Mouse (Mus musculus) macrophage (primary cell): ENCODE data around the gene Fli1. TPM values are rescaled to one million over a fixed set of nuclear protein-coding genes. Genes with fewer than 3 reads are reported as not detected.
A peak's percentile ranks its signal among the peaks of the same experiment; 100 is the strongest.

Source experiments
- H3K27ac ChIP-seq: fragments of 350-480 bp; formaldehyde crosslinking; 2 replicates; pipeline ENCODE4 v1.9.0; 2021
- H3K36me3 ChIP-seq: fragments of 350-480 bp; formaldehyde crosslinking; 2 replicates; pipeline ENCODE4 v1.9.0; 2021; ENCODE audit errors: inconsistent target
- H3K4me3 ChIP-seq: fragments of 350-480 bp; formaldehyde crosslinking; 2 replicates; pipeline ENCODE4 v1.9.0; 2021; ENCODE audit errors: inconsistent target
- H3K79me2 ChIP-seq: fragments of 350-480 bp; formaldehyde crosslinking; 2 replicates; pipeline ENCODE4 v1.9.0; 2021; ENCODE audit errors: inconsistent target
- WGBS: methylation state at CpG from one replicate; pipeline ENCODE4 v1.1.7; 2026; ENCODE audit warnings: inconsistent platforms; ENCODE audit not compliant: missing documents; 5-methylcytosine and 5-hydroxymethylcytosine counted together
- polyA plus RNA-seq: library from polyadenylated mRNA; stranded (reverse); fragments of 250-400 nt; gene quantifications from 3 replicates; pipeline ENCODE4 v1.2.4, GENCODE M21; 2018; ENCODE audit warnings: inconsistent platforms

Gene Fli1
- polyA plus RNA-seq, 1 experiment from 2014 or later, result 90.9 TPM

- Histone ChIP-seq H3K36me3 (no peaks in the 10 kb centered on the region), H3K79me2 (peaks cover 64% of the 10 kb centered on the region), H3K4me3 (peak overlapping the region; percentile 78), H3K27ac (peak overlapping the region; percentile 97)
- WGBS, result 2% methylated on average over 26 of the region's 30 CpGs
Measured at GRCm38 (mm10) chr9:32541223-32541901, 1.3 kb downstream of the Fli1 start.

DNA sequence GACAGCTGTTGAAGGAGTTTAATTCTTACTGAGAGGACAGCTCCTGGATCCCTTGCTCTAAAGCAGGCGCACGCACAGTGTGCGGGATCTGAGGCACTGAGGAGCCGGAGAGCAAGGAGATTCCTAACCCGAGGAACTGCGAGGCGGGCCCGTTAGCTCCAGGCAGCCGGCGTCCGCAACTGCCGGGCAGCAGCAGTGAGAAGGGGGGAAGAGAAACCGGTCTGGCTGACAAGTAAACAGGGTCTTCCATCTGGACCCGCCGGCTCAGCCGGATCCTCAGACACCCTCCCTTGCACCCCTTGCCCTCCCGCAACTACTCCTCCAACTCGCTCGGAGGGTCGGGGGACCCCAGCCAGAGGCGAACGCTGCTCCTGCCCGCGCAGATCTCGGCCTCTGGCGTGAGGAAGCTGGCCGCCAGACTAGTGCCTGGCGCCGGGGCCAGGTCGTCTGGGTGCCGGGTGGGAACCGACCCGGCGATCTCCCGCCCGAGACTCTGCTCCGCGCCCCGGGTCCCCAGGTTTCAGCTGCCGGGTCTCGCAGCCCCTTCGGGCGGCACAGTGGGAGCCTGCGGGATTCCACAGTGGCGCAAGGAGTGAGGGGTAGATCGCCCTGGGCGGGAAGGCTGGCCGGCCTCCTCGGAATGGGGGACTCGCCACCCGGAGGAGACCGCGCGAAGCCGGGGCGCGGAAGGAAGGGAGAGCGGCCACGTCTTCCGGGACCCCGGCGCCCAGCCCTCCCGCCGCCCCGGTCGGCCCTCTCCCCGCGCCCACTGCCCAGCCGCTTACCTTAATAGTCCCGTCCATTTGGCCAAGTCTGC lies 2.0 kb downstream of the Fli1 start:
- peaks cover 71% of the 10 kb centered on the region for H3K79me2 ChIP-seq
- WGBS, result under 1% methylated on average over 70 of the region's 70 CpGs
- peak overlapping the region; percentile 78 for H3K4me3 ChIP-seq
- no peaks in the 10 kb centered on the region for H3K36me3 ChIP-seq
- H3K27ac ChIP-seq, result peak overlapping the region; percentile 97

GRCm38 (mm10) chr9:32540061-32540405 lies 2.6 kb downstream of the Fli1 start:
- Histone ChIP-seq H3K4me3 (peak overlapping the region; percentile 78), H3K79me2 (peaks cover 77% of the 10 kb centered on the region), H3K36me3 (no peaks in the 10 kb centered on the region), H3K27ac (peak overlapping the region; percentile 97)
- under 1% methylated on average over 13 of the region's 13 CpGs for WGBS

DNA sequence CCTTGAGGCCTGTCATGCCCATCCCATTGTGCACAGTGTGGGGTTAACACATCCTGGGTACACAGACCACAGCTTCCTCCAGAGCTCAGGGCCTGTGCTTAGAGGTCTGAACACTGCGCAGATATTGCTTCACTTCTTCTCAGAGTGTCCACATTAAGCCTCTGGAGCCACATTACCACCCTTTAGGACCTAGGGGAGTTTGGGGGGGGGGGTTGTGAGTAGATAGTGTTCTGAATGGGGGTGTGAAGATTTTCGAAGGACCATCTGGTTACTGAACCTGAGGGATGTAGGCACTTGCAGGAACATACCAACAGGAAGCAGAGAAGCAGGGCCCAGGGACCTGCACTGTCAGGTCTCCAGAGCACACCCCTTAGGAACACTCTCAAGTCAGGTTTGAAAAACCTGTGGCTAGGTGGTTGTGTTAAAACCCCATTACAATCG lies 3.3 kb downstream of the Fli1 start:
- H3K36me3 ChIP-seq, result no peaks in the 10 kb centered on the region
- peak overlapping the region; percentile 78 for H3K4me3 ChIP-seq
- H3K79me2 ChIP-seq, result peaks cover 84% of the 10 kb centered on the region
- WGBS, result 0% methylated on average over 2 of the region's 3 CpGs
- peak overlapping the region; percentile 97 for H3K27ac ChIP-seq

DNA sequence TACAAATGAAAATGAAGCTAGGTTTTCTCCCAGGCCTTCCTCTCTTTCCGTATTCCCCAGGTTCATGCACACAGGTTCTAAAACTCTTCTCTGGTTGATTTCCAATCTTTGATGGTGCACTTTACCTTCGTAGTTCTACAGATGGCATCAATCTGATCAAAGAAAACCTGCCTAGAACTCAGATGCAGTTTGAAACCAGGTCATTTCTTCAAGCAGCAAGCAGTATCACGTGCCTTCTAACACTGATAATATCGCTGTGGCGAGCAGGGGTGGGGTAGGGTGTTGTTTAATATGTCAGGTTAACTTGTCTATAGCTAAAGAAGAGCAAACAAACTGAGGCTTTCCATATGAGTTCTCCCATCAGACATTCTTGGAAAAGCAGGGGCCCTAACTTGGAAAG lies 4.5 kb downstream of the Fli1 start:
- Histone ChIP-seq H3K79me2 (peaks cover 96% of the 10 kb centered on the region), H3K27ac (peak overlapping the region; percentile 97; the same call in 1 of the 2 replicates), H3K36me3 (no peaks in the 10 kb centered on the region), H3K4me3 (no peak overlapping the region)
- 66% methylated on average over 5 of the region's 5 CpGs for WGBS

- no peak overlapping the region for H3K27ac ChIP-seq
- H3K4me3 ChIP-seq, result no peak overlapping the region
- H3K79me2 ChIP-seq, result peaks cover 100% of the 10 kb centered on the region
- no peaks in the 10 kb centered on the region for H3K36me3 ChIP-seq
- 67% methylated on average over 6 of the region's 6 CpGs for WGBS
Measured at GRCm38 (mm10) chr9:32537706-32538105, 5.0 kb downstream of the Fli1 start.

- no peaks in the 10 kb centered on the region for H3K36me3 ChIP-seq
- no peak overlapping the region for H3K4me3 ChIP-seq
- 58% methylated on average over 2 of the region's 2 CpGs for WGBS
- H3K27ac ChIP-seq, result no peak overlapping the region
- peaks cover 100% of the 10 kb centered on the region for H3K79me2 ChIP-seq
Measured at GRCm38 (mm10) chr9:32535201-32535955, 7.3 kb downstream of the Fli1 start.

- Histone ChIP-seq H3K36me3 (no peaks in the 10 kb centered on the region), H3K4me3 (no peak overlapping the region), H3K27ac (no peak overlapping the region), H3K79me2 (peaks cover 100% of the 10 kb centered on the region)
- 71% methylated on average over 11 of the region's 11 CpGs for WGBS
Measured at GRCm38 (mm10) chr9:32534025-32534615, 8.5 kb downstream of the Fli1 start.

DNA sequence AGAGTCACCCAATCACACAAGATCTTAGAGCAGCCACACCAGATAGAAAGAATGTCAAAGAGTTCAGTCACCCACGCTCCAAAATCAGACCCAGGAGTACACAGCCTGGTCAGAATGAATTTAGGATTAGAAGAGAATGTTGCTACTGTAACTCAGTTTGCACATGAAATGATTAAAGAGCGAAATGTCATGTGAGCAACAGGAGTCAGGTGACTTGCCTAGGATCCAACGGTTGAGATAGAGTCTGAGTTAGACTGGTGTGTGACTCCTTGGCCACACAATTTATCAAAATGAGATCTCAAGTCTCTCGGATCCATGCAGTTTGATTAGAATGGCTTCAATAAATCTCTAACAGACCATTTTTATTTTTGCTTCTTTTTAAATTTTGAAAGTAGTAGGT lies 11.1 kb downstream of the Fli1 start:
- Histone ChIP-seq H3K36me3 (no peaks in the 10 kb centered on the region), H3K4me3 (no peak overlapping the region), H3K79me2 (peaks cover 100% of the 10 kb centered on the region), H3K27ac (no peak overlapping the region)
- 67% methylated on average over 4 of the region's 4 CpGs for WGBS

DNA sequence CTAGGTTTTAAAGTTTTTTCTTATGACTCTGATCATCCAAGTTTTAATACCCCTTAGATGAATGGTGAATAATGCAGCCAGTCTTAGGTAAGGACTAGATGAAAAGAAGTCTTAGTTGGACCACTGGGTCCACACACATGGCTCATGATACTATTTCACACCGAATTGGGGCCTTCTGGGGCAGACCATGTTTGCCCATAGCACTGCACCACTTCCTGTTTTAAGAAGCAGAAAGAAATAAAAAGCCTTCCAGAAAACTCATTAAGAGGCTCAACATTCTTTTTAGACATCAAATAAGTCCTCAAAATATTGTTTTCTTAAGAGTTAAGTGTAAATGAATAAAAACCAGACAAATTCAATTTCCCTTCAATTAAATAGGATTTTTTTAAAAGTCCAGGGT lies 11.7 kb downstream of the Fli1 start:
- WGBS, result 11% methylated on average over 1 of the region's 1 CpGs
- no peaks in the 10 kb centered on the region for H3K36me3 ChIP-seq

DNA sequence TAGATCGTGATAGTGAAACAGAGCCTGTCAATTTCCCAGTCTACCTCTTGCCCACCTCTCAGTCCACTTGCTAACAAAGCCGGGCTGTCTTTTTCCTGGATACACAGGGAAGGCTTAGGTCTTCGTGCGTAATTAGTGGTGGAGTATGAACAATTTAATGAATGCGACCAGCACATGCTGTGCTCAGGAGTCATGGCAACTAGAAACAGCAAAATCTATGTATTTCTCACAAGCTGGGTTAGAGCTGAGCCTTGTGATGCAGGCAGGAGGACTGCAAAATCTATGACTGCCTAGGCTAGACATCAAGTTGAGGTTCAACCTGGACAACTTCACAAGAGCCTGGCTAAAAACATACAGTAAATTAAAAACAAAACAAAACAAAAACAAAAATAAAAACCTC lies 12.5 kb downstream of the Fli1 start:
- H3K27ac ChIP-seq, result peak overlapping the region; percentile 21
- WGBS, result 66% methylated on average over 5 of the region's 5 CpGs

More for the DNA sequence above, 11.7 kb downstream of the Fli1 start:
- no peak overlapping the region for H3K4me3 ChIP-seq
- peaks cover 100% of the 10 kb centered on the region for H3K79me2 ChIP-seq
- no peak overlapping the region for H3K27ac ChIP-seq

GRCm38 (mm10) chr9:32529594-32529993 lies 13.1 kb downstream of the Fli1 start:
- H3K27ac ChIP-seq, result peak overlapping the region; percentile 21
- H3K79me2 ChIP-seq, result peaks cover 100% of the 10 kb centered on the region
- H3K4me3 ChIP-seq, result no peak overlapping the region
- 28% methylated on average over 5 of the region's 5 CpGs for WGBS
- H3K36me3 ChIP-seq, result no peaks in the 10 kb centered on the region

More for the DNA sequence above, 12.5 kb downstream of the Fli1 start:
- no peak overlapping the region for H3K4me3 ChIP-seq
- H3K79me2 ChIP-seq, result peaks cover 100% of the 10 kb centered on the region
- H3K36me3 ChIP-seq, result no peaks in the 10 kb centered on the region

DNA sequence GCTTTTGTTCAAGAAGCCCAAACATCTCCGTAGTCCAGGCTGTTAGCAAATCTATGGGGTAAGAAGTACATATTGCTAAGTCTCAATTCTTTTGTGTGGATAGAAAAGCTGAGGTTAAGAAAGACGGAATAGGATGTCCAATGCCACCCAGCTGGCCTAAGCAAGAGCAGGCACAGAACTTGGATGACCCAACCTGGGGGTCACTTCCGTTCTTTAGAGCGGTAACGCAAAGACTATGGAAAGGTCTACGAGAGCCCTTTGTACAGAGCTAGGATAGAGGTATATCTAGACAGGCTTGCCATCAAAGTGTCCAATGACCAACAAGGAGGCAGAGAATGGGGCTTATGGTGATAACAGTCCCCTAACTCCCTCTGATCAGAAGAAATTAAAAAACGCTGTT lies 15.3 kb downstream of the Fli1 start:
- Histone ChIP-seq H3K36me3 (no peaks in the 10 kb centered on the region), H3K79me2 (peaks cover 100% of the 10 kb centered on the region), H3K27ac (no peak overlapping the region), H3K4me3 (no peak overlapping the region)
- WGBS, result 94% methylated on average over 4 of the region's 7 CpGs

DNA sequence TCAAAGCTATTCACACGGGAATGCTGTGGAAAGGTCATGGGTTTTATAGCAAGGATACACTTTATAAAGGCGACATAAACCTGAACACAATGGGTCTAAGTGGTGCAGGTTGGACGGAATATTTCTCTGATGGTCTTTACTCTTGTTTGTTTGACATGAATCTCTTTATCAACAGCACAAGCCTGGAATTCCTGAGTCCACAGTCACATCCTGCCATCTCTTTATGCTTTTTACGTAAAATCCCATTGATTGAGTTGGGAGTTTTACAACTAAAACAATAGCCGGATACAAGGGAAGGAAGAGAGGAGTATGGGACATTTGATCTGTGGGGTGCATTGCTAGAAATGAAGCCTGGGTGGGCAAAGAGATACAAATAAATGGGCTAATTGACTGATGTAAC lies 16.9 kb downstream of the Fli1 start:
- Histone ChIP-seq H3K27ac (no peak overlapping the region), H3K4me3 (no peak overlapping the region), H3K36me3 (no peaks in the 10 kb centered on the region), H3K79me2 (peaks cover 100% of the 10 kb centered on the region)
- 97% methylated on average over 5 of the region's 5 CpGs for WGBS
